Mouse (Mus musculus): ENCODE measurements around the gene Mad1l1. TPM values are rescaled to one million over a fixed set of nuclear protein-coding genes. Genes with fewer than 3 reads are reported as not detected.

The Mad1l1 gene
- polyA plus RNA-seq, 1 experiment from 2014 or later, result 24.8 TPM

DNA sequence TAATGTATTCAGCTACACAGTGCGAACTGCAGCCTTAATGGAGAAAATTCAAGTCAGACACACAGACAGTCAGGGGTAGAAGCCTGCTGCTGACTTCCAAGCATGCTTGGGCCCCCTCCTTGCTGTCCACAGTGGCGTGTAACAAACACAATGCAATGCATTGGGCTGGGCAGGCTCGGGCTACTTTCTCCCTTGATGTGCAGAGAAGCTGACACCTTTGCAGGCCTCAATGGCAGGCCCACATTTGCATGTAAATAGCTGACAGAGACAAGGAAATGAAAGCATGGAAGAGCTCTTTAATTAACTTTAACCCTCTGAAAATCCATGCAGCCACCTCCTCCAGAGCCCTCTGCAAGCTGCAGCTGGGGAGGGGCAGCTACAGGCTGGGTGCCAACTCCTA, 147.3 kb downstream of the Mad1l1 start:
- DNase-seq (no peak), ATAC-seq (ENCODE audit: low read depth) (no peak)
- Histone ChIP-seq H3K4me2 (no peak overlapping the region), H3K27me3 (no peaks in the 10 kb centered on the region), H3K4me1 (replicated peaks) (0 out of 2 replicates have a peak, but pooled peaks cover 4% of the 10 kb centered on the region), H3K36me3 (no peaks in the 10 kb centered on the region), H3K4me3 (replicated peaks) (no peak overlapping the region), H3K9ac (no peak overlapping the region), H3K9me3 (replicated peaks) (no peaks in the 10 kb centered on the region), H3K27ac (no peak overlapping the region)
- 70% methylated on average over 3 of the region's 3 CpGs for WGBS (ENCODE audit: insufficient replicate concordance)

DNA sequence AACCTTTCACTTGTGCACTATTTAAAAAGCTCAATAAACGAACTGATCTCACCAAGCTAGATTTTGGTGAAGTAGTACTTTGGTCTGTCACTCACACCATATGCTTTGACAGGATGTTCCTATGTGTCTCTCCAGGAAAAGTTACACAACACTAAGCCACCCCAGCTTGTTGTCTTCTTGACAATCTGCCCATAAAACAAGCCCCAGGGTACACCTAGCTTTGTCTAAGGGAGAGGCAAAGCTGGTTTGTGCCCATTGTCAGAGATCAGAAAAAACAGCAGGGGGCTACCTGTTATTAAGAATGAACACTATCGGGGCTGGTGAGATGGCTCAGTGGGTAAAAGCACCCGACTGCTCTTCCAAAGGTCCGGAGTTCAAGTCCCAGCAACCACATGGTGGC, 148.2 kb downstream of the Mad1l1 start:
- WGBS (ENCODE audit: insufficient replicate concordance), result 80% methylated on average over 4 of the region's 4 CpGs
- DNase-seq (no peak), ATAC-seq (ENCODE audit: low read depth) (no peak)
- no peaks in the 10 kb centered on the region for H3K9me3 ChIP-seq (replicated peaks)
- no peaks in the 10 kb centered on the region for H3K27me3 ChIP-seq
- no peak overlapping the region for H3K27ac ChIP-seq
- no peaks in the 10 kb centered on the region for H3K36me3 ChIP-seq
- H3K4me3 ChIP-seq (replicated peaks), result no peak overlapping the region
- no peak overlapping the region for H3K4me2 ChIP-seq
- peaks cover 6% of the 10 kb centered on the region for H3K4me1 ChIP-seq (replicated peaks)
- H3K9ac ChIP-seq, result no peak overlapping the region

DNA sequence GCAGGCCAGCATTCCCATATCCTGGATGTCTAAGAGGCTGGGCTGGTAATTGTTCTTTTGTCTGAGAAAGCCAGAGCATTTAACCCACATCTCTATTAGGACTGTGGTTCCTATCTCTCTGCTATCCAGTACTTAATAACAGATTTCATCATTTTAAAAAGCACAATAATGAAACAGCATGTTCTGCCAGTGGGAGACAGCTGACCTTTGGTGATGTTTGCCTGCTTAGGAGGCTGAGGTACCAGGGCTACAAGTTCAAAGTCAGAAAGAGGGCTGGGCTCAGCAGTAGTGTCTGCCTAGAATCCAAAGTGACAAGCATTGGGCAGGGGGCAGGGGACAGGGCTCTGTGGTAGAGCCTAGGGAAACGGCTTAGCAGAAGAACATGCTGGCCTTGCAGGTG, 149.6 kb downstream of the Mad1l1 start:
- 74% methylated on average over 1 of the region's 1 CpGs for WGBS (ENCODE audit: insufficient replicate concordance)
- DNase-seq (no peak), ATAC-seq (ENCODE audit: low read depth) (no peak)

DNA sequence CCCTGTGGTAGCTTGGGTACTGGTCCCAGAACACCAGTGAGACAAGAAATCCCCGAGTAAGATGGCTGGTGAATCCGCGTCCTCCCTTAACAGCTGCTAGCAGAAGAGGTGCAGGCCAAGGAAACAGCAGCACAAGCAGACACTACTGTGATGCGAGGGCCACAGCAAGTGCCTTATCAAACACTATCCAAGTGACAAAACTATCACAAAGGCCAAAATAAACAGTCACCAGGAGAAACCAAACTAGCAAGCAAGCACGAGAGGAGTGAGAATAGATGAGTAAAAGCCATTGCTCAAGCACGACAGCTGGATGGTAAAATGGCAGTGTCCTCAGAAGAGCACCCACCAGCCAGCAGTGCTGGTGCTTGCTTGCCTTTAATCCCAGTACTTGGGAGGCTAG, 153.8 kb downstream of the Mad1l1 start:
- no peaks in the 10 kb centered on the region for H3K27me3 ChIP-seq
- H3K9ac ChIP-seq, result no peak overlapping the region
- H3K36me3 ChIP-seq, result no peaks in the 10 kb centered on the region
- peaks cover 23% of the 10 kb centered on the region for H3K4me1 ChIP-seq (replicated peaks)
- DNase-seq, result no peak
- H3K4me3 ChIP-seq (replicated peaks), result no peak overlapping the region
- no peak for ATAC-seq (ENCODE audit: low read depth)
- H3K4me2 ChIP-seq, result no peak overlapping the region
- no peak overlapping the region for H3K27ac ChIP-seq
- H3K9me3 ChIP-seq (replicated peaks), result no peaks in the 10 kb centered on the region
- 73% methylated on average over 6 of the region's 6 CpGs for WGBS (ENCODE audit: insufficient replicate concordance)

More for the DNA sequence above, 149.6 kb downstream of the Mad1l1 start:
- Histone ChIP-seq H3K27ac (no peak overlapping the region), H3K9me3 (replicated peaks) (no peaks in the 10 kb centered on the region), H3K36me3 (no peaks in the 10 kb centered on the region), H3K4me3 (replicated peaks) (no peak overlapping the region), H3K9ac (no peak overlapping the region), H3K4me1 (replicated peaks) (peaks cover 19% of the 10 kb centered on the region), H3K4me2 (no peak overlapping the region), H3K27me3 (no peaks in the 10 kb centered on the region)

DNA sequence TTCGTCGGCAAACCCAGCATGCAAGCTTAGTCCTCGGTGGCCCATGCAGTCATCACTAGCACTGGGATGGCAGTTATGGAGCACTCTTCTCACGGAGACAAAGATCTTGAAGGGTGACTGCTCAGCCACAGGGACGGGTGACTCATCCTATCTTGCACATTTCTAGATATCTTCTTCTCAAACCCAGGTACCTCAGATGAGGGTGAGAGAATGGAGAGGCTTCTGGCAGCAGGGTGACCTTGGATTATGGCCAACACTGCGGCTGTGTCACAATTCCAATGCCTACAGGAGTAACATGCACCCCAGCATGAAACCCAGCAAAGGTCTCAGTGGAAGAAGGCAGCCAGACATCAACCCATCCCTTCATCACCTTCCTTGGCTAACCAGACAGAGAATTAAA, 154.3 kb downstream of the Mad1l1 start:
- DNase-seq (no peak), ATAC-seq (ENCODE audit: low read depth) (no peak)

DNA sequence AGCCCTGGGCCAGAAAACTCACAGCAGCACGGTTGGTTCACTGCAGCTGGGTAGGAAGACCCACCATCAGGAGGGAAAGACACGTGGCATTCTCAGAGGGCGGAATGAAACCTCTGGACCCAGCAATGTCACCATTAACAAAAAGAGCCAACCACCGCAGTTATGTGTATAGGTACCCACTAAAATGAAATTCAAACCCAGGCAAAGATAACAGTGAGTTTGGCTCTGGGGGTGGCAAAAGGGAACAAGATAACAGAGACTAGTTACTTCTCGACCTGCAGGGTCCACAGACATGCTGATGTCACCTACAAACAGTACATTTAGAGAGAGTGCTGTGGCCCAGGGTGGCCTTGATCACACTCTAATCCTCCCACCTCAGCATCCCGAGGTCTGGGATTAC, 157.4 kb downstream of the Mad1l1 start:
- no peak overlapping the region for H3K4me2 ChIP-seq
- no peak overlapping the region for H3K27ac ChIP-seq
- H3K4me1 ChIP-seq (replicated peaks), result peaks cover 23% of the 10 kb centered on the region
- 66% methylated on average over 6 of the region's 6 CpGs for WGBS (ENCODE audit: insufficient replicate concordance)
- no peaks in the 10 kb centered on the region for H3K36me3 ChIP-seq
- no peak overlapping the region for H3K4me3 ChIP-seq (replicated peaks)
- no peaks in the 10 kb centered on the region for H3K27me3 ChIP-seq
- H3K9me3 ChIP-seq (replicated peaks), result no peaks in the 10 kb centered on the region
- DNase-seq, result no peak
- no peak for ATAC-seq (ENCODE audit: low read depth)
- H3K9ac ChIP-seq, result no peak overlapping the region

More for the DNA sequence above, 154.3 kb downstream of the Mad1l1 start:
- Histone ChIP-seq H3K27me3 (no peaks in the 10 kb centered on the region), H3K4me1 (replicated peaks) (peaks cover 26% of the 10 kb centered on the region), H3K9me3 (replicated peaks) (no peaks in the 10 kb centered on the region), H3K9ac (no peak overlapping the region), H3K4me2 (no peak overlapping the region), H3K27ac (no peak overlapping the region), H3K36me3 (no peaks in the 10 kb centered on the region), H3K4me3 (replicated peaks) (no peak overlapping the region)
- WGBS (ENCODE audit: insufficient replicate concordance), result 73% methylated on average over 6 of the region's 6 CpGs

DNA sequence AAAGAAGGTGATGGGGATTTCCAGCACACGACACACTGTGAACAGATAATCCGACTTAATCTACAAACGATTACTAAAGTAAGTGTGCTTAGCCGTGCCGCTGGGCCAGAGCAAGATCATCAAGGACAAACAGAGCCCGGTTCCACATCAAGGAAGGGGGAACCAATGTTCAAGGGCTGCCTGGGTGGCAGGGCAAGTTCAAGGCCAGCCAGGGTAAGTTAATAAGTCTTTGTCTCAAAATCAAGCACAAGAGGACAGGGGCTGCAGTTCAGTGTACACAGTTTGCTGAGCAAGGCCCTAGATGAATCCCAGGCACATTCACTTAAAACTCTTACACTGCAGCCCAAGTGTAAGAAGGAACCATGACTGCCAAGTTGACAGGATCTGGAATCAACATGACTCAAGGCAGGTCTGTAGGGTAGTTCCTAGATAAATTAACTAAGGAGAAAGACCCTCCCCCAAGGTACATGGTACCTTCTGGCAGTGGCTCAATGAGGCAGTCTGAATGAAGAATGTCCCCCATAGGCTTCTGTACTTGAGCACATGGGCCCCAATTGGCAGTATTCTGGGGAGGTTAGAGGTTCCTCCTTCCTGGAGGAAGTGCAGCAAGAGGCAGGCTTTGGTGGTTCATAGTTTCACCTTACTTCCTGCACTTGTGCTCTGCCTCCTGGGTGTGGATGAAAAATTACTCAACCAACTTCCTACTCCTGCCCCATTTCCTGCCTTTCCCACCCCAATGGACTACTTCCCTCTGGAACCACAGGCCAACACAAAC, 159.1 kb downstream of the Mad1l1 start:
- Histone ChIP-seq H3K4me3 (replicated peaks) (no peak overlapping the region), H3K4me2 (no peak overlapping the region), H3K27ac (no peak overlapping the region), H3K27me3 (no peaks in the 10 kb centered on the region), H3K9ac (no peak overlapping the region), H3K4me1 (replicated peaks) (peaks cover 25% of the 10 kb centered on the region), H3K9me3 (replicated peaks) (no peaks in the 10 kb centered on the region), H3K36me3 (no peaks in the 10 kb centered on the region)
- ATAC-seq (ENCODE audit: low read depth) (no peak), DNase-seq (no peak)
- WGBS (ENCODE audit: insufficient replicate concordance), result 71% methylated on average over 6 of the region's 6 CpGs

DNA sequence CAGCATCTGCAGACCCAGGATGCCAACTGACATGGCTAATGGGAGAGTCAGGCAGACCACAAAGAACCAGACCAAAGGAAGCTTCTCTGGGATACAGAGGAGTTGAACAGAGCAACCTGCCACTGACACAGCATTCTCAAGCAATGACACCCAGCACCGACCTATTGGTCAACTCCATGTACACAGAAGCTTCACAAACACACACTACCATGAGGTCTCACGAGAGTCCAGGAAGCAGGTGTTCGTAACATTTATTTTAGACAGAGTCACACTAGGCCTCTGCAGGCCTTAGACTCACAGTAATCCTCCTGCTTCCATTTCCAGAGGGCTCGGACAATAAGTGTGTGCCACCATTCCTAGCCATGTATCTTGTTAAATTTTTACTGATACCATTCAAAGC, 162.3 kb downstream of the Mad1l1 start:
- Histone ChIP-seq H3K4me3 (replicated peaks) (no peak overlapping the region), H3K9ac (no peak overlapping the region), H3K4me1 (replicated peaks) (peaks cover 22% of the 10 kb centered on the region), H3K27ac (no peak overlapping the region), H3K9me3 (replicated peaks) (no peaks in the 10 kb centered on the region), H3K27me3 (no peaks in the 10 kb centered on the region), H3K36me3 (no peaks in the 10 kb centered on the region), H3K4me2 (no peak overlapping the region)
- DNase-seq, result no peak
- 73% methylated on average over 4 of the region's 4 CpGs for WGBS (ENCODE audit: insufficient replicate concordance)
- ATAC-seq (ENCODE audit: low read depth), result no peak

DNA sequence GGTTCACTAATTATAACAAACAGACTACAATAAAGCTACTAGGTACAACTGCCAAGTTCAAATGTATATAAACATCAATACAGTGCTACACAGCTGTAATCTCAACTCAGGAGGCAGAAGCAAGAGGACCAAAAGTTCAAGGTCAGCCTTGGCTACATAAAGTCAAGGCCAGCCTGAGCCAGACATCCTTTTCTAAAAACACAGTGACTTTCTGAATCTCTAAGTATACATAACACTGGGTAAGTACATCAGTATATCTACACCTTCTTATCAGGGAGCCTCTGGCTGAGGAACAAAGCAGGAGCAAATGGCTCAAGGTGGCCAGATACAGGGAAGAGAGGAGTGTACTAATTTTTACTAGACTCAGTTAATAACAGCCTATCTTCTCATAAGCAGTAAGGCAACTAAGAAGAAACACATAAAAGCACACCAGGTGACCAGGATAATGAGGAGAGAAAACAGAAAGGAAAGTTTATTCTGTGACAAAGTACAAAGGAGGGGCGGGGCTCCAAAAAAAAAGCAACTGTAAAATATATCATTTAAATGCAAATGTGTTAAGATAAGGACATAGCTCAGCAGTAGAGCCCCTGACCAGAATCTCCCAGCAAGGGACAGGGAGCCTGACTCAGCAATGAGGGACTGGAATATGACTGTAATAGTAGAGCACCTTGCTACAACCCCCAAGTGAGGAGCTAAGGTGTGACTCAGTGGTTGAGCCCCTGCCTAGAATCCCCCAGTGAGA, 163.3 kb downstream of the Mad1l1 start:
- Histone ChIP-seq H3K4me3 (replicated peaks) (no peak overlapping the region), H3K4me2 (no peak overlapping the region), H3K4me1 (replicated peaks) (peaks cover 29% of the 10 kb centered on the region), H3K27me3 (no peaks in the 10 kb centered on the region), H3K36me3 (no peaks in the 10 kb centered on the region), H3K9me3 (replicated peaks) (no peaks in the 10 kb centered on the region), H3K27ac (no peak overlapping the region), H3K9ac (no peak overlapping the region)
- no peak for DNase-seq
- ATAC-seq (ENCODE audit: low read depth), result peak; percentile 66; the same call in 1 of the 2 replicates
- 50% methylated on average over 1 of the region's 1 CpGs for WGBS (ENCODE audit: insufficient replicate concordance)

DNA sequence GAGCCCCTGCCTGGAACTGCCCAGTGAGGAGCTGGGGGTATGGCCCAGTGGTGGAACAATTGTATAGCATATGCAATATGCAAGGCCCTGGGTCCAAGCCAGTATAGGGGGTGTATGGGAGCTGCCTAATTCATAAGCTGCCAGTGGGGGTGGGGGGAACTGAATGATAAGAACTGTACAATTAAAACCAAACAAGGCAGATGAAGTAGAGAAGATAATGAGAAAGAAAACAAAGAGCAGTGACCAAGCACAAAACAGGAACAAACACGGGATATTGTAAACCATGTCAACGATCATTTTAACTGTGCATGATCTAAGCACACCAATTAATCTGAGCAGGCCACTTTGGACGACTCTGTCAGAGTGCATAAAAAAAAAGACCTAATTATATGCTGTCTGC, 167.2 kb downstream of the Mad1l1 start:
- Histone ChIP-seq H3K4me1 (replicated peaks) (peaks cover 37% of the 10 kb centered on the region), H3K36me3 (no peaks in the 10 kb centered on the region), H3K27ac (no peak overlapping the region), H3K9ac (no peak overlapping the region), H3K27me3 (no peaks in the 10 kb centered on the region), H3K9me3 (replicated peaks) (no peaks in the 10 kb centered on the region), H3K4me2 (no peak overlapping the region), H3K4me3 (replicated peaks) (no peak overlapping the region)
- DNase-seq, result no peak
- 63% methylated on average over 3 of the region's 3 CpGs for WGBS (ENCODE audit: insufficient replicate concordance)
- no peak for ATAC-seq (ENCODE audit: low read depth)

DNA sequence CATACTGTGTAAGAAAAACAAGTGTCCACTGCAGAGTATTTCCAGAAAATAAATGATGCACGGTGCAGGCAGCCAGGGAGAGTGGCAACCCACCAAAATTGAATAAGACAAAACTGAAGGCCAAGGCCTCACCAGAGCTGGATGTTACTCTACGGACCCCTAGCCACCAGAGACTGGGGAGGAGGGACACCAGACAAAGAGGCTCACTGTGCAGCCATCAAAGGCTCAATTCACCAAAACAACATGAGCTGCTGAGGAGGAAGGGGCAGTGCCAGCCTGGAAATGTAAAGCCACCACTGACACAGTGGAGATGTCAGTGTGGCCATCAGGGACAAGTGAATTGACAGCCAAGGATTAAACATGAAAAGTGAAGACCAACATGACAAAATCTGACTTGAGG, 169.5 kb downstream of the Mad1l1 start:
- no peak for ATAC-seq (ENCODE audit: low read depth)
- H3K27me3 ChIP-seq, result no peaks in the 10 kb centered on the region
- no peaks in the 10 kb centered on the region for H3K9me3 ChIP-seq (replicated peaks)
- H3K9ac ChIP-seq, result no peak overlapping the region
- peaks cover 22% of the 10 kb centered on the region; the same call in 1 of the 2 replicates for H3K4me1 ChIP-seq (replicated peaks)
- no peak overlapping the region for H3K4me2 ChIP-seq
- 56% methylated on average over 2 of the region's 2 CpGs for WGBS (ENCODE audit: insufficient replicate concordance)
- no peak overlapping the region for H3K4me3 ChIP-seq (replicated peaks)
- DNase-seq, result no peak
- no peaks in the 10 kb centered on the region for H3K36me3 ChIP-seq
- H3K27ac ChIP-seq, result no peak overlapping the region
